Mouse (Mus musculus): ENCODE data around the gene Gm13271. TPM values are rescaled to one million over a fixed set of nuclear protein-coding genes. Genes with fewer than 3 reads are reported as not detected.
"Not testable (repeated sequence)": the region's sequence is repeated elsewhere in the genome, so short reads cannot be mapped to it uniquely, and the experiment has no call there.

Gene Gm13271
- polyA plus RNA-seq, 1 experiment from 2014 or later, result not detected

DNA sequence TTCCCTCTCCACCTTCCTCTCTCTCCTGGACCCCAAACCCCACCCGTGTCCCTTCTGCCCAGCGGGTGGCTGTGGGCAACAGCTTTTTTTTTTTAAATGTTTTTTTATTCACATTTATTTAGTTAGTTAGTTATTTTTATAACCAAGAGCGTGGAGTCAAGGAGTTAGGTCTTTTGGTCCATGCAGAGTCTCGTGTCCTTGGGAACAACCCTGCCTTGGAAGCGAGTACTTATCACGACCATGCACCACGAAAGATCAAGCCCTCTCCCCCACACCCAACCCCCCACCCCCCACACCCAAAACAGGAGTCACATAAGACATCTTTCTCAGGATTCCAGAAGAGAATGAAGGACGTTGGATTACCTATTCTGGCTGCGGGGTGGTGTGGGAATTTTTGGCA, 7.7 kb downstream of the Gm13271 start:
- 45% methylated on average over 9 of the region's 9 CpGs for WGBS
- ATAC-seq (ENCODE audit: insufficient number of reproducible peaks, low FRiP score), result not testable (repeated sequence)

GRCm38 (mm10) chr4:88763384-88764018, 8.8 kb downstream of the Gm13271 start:
- Histone ChIP-seq H3K4me3 (peak overlapping the region; percentile 31; the same call in 1 of the 2 replicates), H3K4me2 (peak overlapping the region; percentile 57), H3K27ac (ENCODE audit: poor library complexity, severe bottlenecking) (peak overlapping the region; percentile 60; the same call in 1 of the 2 replicates)
- not testable (repeated sequence) for H3K9me3 ChIP-seq (replicated peaks); H3K36me3 ChIP-seq; H3K9ac ChIP-seq; H3K4me1 ChIP-seq (replicated peaks); ATAC-seq (ENCODE audit: insufficient number of reproducible peaks, low FRiP score); H3K27me3 ChIP-seq (replicated peaks)
- WGBS, result 2% methylated on average over 41 of the region's 42 CpGs

More for the DNA sequence above, 7.7 kb downstream of the Gm13271 start:
- H3K4me1 ChIP-seq (replicated peaks); H3K27ac ChIP-seq (ENCODE audit: poor library complexity, severe bottlenecking); H3K4me3 ChIP-seq; H3K27me3 ChIP-seq (replicated peaks); H3K9me3 ChIP-seq (replicated peaks); H3K9ac ChIP-seq; H3K36me3 ChIP-seq: not testable (repeated sequence)
- peak overlapping the region; percentile 53; the same call in 1 of the 2 replicates for H3K4me2 ChIP-seq

- not testable (repeated sequence) for H3K4me2 ChIP-seq; H3K4me1 ChIP-seq (replicated peaks); ATAC-seq (ENCODE audit: insufficient number of reproducible peaks, low FRiP score); H3K4me3 ChIP-seq; H3K27ac ChIP-seq (ENCODE audit: poor library complexity, severe bottlenecking); H3K9ac ChIP-seq; H3K27me3 ChIP-seq (replicated peaks); H3K36me3 ChIP-seq; H3K9me3 ChIP-seq (replicated peaks)
- WGBS, result no CpG with 5 or more reads among the region's 32 CpGs
These were observed 18.9 kb downstream of the Gm13271 start, which contains the start of gene Gm13290 for GRCm38 (mm10) chr4:88773534-88773933. Gm13290 (plus strand) TSS chr4:88773834.

DNA sequence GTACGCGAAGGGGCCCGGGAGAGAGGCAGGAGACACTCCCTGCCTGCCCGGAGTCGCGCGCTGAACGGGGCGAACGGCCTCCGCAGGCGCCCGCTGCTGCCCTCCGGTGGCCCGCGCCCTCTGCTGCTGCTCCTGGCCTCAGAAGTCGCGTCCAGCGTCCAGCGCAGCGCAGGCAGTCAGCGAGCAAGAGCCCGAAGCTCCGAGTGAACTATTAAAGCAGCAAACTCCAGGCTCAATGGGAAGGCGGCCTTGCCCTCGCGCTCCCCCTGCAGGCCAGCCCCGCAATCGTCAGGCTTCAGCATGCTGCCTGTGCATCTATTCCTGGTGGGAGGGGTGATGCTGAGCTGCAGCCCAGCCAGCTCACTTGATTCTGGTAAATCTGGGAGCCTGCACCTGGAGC, 22.0 kb downstream of the Gm13271 start, which contains the start of gene Gm13289:
Gene Gm13289, plus strand, starts transcription at position 301 of the 400 bp plus-strand sequence.
- H3K9me3 ChIP-seq (replicated peaks); H3K4me1 ChIP-seq (replicated peaks); H3K27me3 ChIP-seq (replicated peaks); H3K36me3 ChIP-seq; H3K27ac ChIP-seq (ENCODE audit: poor library complexity, severe bottlenecking); H3K4me2 ChIP-seq; ATAC-seq (ENCODE audit: insufficient number of reproducible peaks, low FRiP score); H3K4me3 ChIP-seq; H3K9ac ChIP-seq: not testable (repeated sequence)
- no CpG with 5 or more reads among the region's 29 CpGs for WGBS

- H3K9ac ChIP-seq; H3K36me3 ChIP-seq; H3K4me2 ChIP-seq; H3K4me1 ChIP-seq (replicated peaks); H3K27me3 ChIP-seq (replicated peaks); H3K4me3 ChIP-seq; ATAC-seq (ENCODE audit: insufficient number of reproducible peaks, low FRiP score); H3K27ac ChIP-seq (ENCODE audit: poor library complexity, severe bottlenecking); H3K9me3 ChIP-seq (replicated peaks): not testable (repeated sequence)
- WGBS, result no CpG with 5 or more reads among the region's 29 CpGs
These were observed 24.9 kb downstream of the Gm13271 start, which contains the start of gene Gm13272 for GRCm38 (mm10) chr4:88779550-88779949. Gm13272 (plus strand) TSS chr4:88779850.

DNA sequence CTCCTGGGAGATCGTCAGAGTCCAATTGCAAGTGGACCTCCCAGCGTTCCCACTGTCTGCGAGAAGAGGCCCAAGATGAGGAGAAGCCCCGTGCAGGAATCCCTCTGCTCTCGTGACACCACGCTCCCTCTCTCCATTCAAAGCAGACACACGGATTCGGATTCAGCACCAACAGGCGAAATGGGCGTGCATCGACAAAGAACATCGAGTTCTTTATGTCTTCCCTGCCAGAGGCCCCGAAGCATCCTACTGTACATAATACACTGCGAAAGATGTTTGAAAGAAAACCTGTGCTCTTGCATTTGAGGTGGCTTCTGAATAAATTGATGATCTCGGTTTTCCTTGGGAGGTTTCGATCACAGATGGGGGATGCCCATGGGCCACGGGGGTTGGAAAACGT, 25.7 kb downstream of the Gm13271 start:
- not testable (repeated sequence) for H3K4me1 ChIP-seq (replicated peaks); H3K27ac ChIP-seq (ENCODE audit: poor library complexity, severe bottlenecking); H3K9ac ChIP-seq; H3K9me3 ChIP-seq (replicated peaks); H3K4me3 ChIP-seq; H3K27me3 ChIP-seq (replicated peaks); ATAC-seq (ENCODE audit: insufficient number of reproducible peaks, low FRiP score); H3K4me2 ChIP-seq; H3K36me3 ChIP-seq
- WGBS, result 43% methylated on average over 16 of the region's 18 CpGs

DNA sequence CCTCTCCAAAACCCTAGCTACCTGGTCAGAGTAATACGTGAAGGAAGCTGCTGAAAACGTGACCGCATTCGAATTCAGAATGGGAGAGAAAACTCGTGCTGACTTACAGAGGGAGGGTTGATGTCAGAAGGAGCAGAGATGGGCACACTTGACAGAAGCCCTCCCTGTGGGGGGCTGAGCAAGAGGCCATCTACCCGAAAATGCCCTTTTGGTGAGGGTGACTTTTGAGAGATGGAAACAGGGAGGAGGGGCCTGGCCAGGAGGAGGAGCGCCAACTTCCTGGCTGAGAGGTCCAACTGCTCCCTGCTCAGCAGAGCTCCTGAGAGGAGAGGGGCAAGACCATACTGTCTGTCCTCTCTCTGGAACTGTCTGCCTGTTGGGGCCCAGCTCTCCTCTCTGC, 27.2 kb downstream of the Gm13271 start, which contains the start of gene Ifnz:
Gene Ifnz, plus strand, starts transcription at position 301 of the 400 bp plus-strand sequence.
- H3K9ac ChIP-seq; H3K4me1 ChIP-seq (replicated peaks); H3K36me3 ChIP-seq; H3K27me3 ChIP-seq (replicated peaks); ATAC-seq (ENCODE audit: insufficient number of reproducible peaks, low FRiP score); H3K9me3 ChIP-seq (replicated peaks): not testable (repeated sequence)
- Histone ChIP-seq H3K4me2 (peak within 1 kb of the TSS; percentile 62), H3K4me3 (peak within 1 kb of the TSS; percentile 31; the same call in 1 of the 2 replicates), H3K27ac (ENCODE audit: poor library complexity, severe bottlenecking) (peak within 1 kb of the TSS; percentile 51; the same call in 1 of the 2 replicates)
- 15% methylated on average over 5 of the region's 7 CpGs for WGBS

DNA sequence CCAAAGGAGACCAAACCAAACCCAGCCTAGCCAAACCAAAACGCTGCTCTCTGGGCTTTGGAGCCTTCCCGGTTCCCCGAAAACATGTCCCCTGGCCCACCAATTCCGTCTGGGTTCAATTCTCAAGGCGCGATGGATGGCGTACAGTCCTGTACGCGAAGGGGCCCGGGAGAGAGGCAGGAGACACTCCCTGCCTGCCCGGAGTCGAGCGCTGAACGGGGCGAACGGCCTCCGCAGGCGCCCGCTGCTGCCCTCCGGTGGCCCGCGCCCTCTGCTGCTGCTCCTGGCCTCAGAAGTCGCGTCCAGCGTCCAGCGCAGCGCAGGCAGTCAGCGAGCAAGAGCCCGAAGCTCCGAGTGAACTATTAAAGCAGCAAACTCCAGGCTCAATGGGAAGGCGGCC, 27.7 kb downstream of the Gm13271 start:
- not testable (repeated sequence) for H3K36me3 ChIP-seq; H3K27me3 ChIP-seq (replicated peaks); H3K4me1 ChIP-seq (replicated peaks); H3K9me3 ChIP-seq (replicated peaks); H3K9ac ChIP-seq; ATAC-seq (ENCODE audit: insufficient number of reproducible peaks, low FRiP score)
- Histone ChIP-seq H3K4me2 (peak overlapping the region; percentile 62), H3K4me3 (peak overlapping the region; percentile 31; the same call in 1 of the 2 replicates), H3K27ac (ENCODE audit: poor library complexity, severe bottlenecking) (peak overlapping the region; percentile 51; the same call in 1 of the 2 replicates)
- 0% methylated on average over 9 of the region's 31 CpGs for WGBS

GRCm38 (mm10) chr4:88785409-88785808, 30.7 kb downstream of the Gm13271 start, which contains the start of gene Gm13276:
Gm13276 (plus strand) TSS chr4:88785709.
- ATAC-seq (ENCODE audit: insufficient number of reproducible peaks, low FRiP score); H3K4me1 ChIP-seq (replicated peaks); H3K4me2 ChIP-seq; H3K27ac ChIP-seq (ENCODE audit: poor library complexity, severe bottlenecking); H3K9me3 ChIP-seq (replicated peaks); H3K9ac ChIP-seq; H3K4me3 ChIP-seq; H3K27me3 ChIP-seq (replicated peaks); H3K36me3 ChIP-seq: not testable (repeated sequence)
- no CpG with 5 or more reads among the region's 27 CpGs for WGBS

GRCm38 (mm10) chr4:88788402-88788801, 33.7 kb downstream of the Gm13271 start, which contains the start of gene Gm13277:
Gm13277 (plus strand) TSS chr4:88788632.
- H3K9me3 ChIP-seq (replicated peaks); H3K36me3 ChIP-seq; ATAC-seq (ENCODE audit: insufficient number of reproducible peaks, low FRiP score); H3K27ac ChIP-seq (ENCODE audit: poor library complexity, severe bottlenecking); H3K4me3 ChIP-seq; H3K9ac ChIP-seq; H3K27me3 ChIP-seq (replicated peaks); H3K4me1 ChIP-seq (replicated peaks); H3K4me2 ChIP-seq: not testable (repeated sequence)
- 0% methylated on average over 4 of the region's 28 CpGs for WGBS

DNA sequence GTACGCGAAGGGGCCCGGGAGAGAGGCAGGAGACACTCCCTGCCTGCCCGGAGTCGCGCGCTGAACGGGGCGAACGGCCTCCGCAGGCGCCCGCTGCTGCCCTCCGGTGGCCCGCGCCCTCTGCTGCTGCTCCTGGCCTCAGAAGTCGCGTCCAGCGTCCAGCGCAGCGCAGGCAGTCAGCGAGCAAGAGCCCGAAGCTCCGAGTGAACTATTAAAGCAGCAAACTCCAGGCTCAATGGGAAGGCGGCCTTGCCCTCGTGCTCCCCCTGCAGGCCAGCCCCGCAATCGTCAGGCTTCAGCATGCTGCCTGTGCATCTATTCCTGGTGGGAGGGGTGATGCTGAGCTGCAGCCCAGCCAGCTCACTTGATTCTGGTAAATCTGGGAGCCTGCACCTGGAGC, 36.6 kb downstream of the Gm13271 start, which contains the start of gene Gm13278:
Gene Gm13278, plus strand, starts transcription at position 301 of the 400 bp plus-strand sequence.
- ATAC-seq (ENCODE audit: insufficient number of reproducible peaks, low FRiP score); H3K4me3 ChIP-seq; H3K27ac ChIP-seq (ENCODE audit: poor library complexity, severe bottlenecking); H3K9me3 ChIP-seq (replicated peaks); H3K9ac ChIP-seq; H3K27me3 ChIP-seq (replicated peaks); H3K4me1 ChIP-seq (replicated peaks); H3K4me2 ChIP-seq; H3K36me3 ChIP-seq: not testable (repeated sequence)
- WGBS, result no CpG with 5 or more reads among the region's 28 CpGs
